Mouse (Mus musculus) heart, embryonic 15.5 days (tissue): Measurements from ENCODE around the gene Prph2. TPM values are rescaled to one million over a fixed set of nuclear protein-coding genes. Genes with fewer than 3 reads are reported as not detected.

Source experiments
- ATAC-seq: fragments of 200-750 bp; cut with Nextera tagmentation; replicated peaks from 2 replicates; pipeline ENCODE4 v1.8.0; 2017; ENCODE audit warnings: low read depth, moderate TSS enrichment; ENCODE audit not compliant: insufficient number of reproducible peaks, insufficient read depth, low FRiP score
- H3K27ac ChIP-seq: fragments of 300-500 bp; sonication (generic); 2 replicates; pipeline ENCODE4 v1.5.1; 2015; ENCODE audit warnings: mild to moderate bottlenecking, inconsistent platforms
- H3K27me3 ChIP-seq: fragments of 300-500 bp; sonication (generic); 2 replicates; pipeline ENCODE4 v1.6.1; 2015; ENCODE audit warnings: inconsistent platforms
- H3K36me3 ChIP-seq: fragments of 300-500 bp; sonication (generic); 2 replicates; pipeline ENCODE4 v1.6.1; 2015; ENCODE audit warnings: mild to moderate bottlenecking, inconsistent platforms
- H3K4me1 ChIP-seq: fragments of 300-500 bp; sonication (generic); replicated peaks from 2 replicates; pipeline ENCODE4 v1.6.1; 2015; ENCODE audit warnings: inconsistent platforms
- H3K4me2 ChIP-seq: fragments of 300-500 bp; sonication (generic); 2 replicates; pipeline ENCODE4 v1.6.1; 2015; ENCODE audit warnings: inconsistent platforms, mild to moderate bottlenecking, moderate library complexity
- H3K4me3 ChIP-seq: fragments of 300-500 bp; sonication (generic); 2 replicates; pipeline ENCODE4 v1.5.1; 2015; ENCODE audit warnings: mild to moderate bottlenecking, inconsistent platforms
- H3K9ac ChIP-seq: fragments of 300-500 bp; sonication (generic); 2 replicates; pipeline ENCODE4 v1.6.1; 2015; ENCODE audit warnings: mild to moderate bottlenecking, inconsistent platforms
- H3K9me3 ChIP-seq: fragments of 300-500 bp; sonication (generic); replicated peaks from 2 replicates; pipeline ENCODE4 v1.6.1; 2016; ENCODE audit warnings: inconsistent platforms
- WGBS: fragments of 180-500 bp; shearing (Covaris S2); methylation state at CpG from one replicate; pipeline ENCODE4 v1.1.7; 2015; ENCODE audit warnings: mixed read lengths; 5-methylcytosine and 5-hydroxymethylcytosine counted together
- polyA plus RNA-seq: library from polyadenylated mRNA; unstranded; fragments of >200 nt; fragmentation: Nextera tagmentation; extraction: Ambion mirVana; gene quantifications from 2 replicates; pipeline ENCODE4 v1.2.1, GENCODE M21; 2015

Gene Prph2
- polyA plus RNA-seq, 1 experiment from 2014 or later: not detected

DNA sequence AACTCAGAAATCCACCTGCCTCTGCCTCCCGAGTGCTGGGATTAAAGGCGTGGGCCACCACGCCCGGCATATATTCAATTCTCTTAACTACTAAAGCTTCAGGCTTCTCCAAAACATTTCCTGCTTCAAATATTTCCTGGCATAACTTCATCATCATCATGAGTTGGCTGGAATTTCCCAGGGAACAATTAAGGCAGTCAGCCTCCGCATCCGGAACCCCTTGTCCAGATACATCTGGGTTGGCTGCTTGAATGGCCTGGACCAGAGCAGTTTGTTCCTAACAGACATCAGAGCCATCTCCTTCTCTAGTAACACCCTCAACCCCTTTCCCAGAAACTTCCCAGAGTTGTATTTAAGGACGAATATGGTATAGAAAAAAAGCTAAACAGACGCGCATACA, 14.8 kb upstream of the Prph2 start:
- H3K9me3 ChIP-seq: no peaks in the 10 kb centered on the region
- 86% methylated on average over 9 of the region's 9 CpGs for WGBS

GRCm38 (mm10) chr17:46897221-46897950, 12.9 kb upstream of the Prph2 start:
- peaks cover 3% of the 10 kb centered on the region; the same call in 1 of the 2 replicates for H3K36me3 ChIP-seq
- no peak overlapping the region for H3K4me2 ChIP-seq
- WGBS: 41% methylated on average over 13 of the region's 13 CpGs
- H3K9me3 ChIP-seq: no peaks in the 10 kb centered on the region
- no peak overlapping the region for H3K27ac ChIP-seq
- peaks cover 13% of the 10 kb centered on the region for H3K4me1 ChIP-seq
- no peak for ATAC-seq
- H3K27me3 ChIP-seq: no peaks in the 10 kb centered on the region
- no peak overlapping the region for H3K4me3 ChIP-seq
- no peak overlapping the region for H3K9ac ChIP-seq

More for the DNA sequence above, 14.8 kb upstream of the Prph2 start:
- H3K4me2 ChIP-seq: no peak overlapping the region
- H3K4me1 ChIP-seq: peaks cover 26% of the 10 kb centered on the region
- H3K9ac ChIP-seq: no peak overlapping the region
- ATAC-seq: no peak
- H3K27ac ChIP-seq: no peak overlapping the region
- no peaks in the 10 kb centered on the region for H3K27me3 ChIP-seq
- peaks cover 3% of the 10 kb centered on the region; the same call in 1 of the 2 replicates for H3K36me3 ChIP-seq
- H3K4me3 ChIP-seq: no peak overlapping the region

GRCm38 (mm10) chr17:46900941-46901340, 9.3 kb upstream of the Prph2 start:
- no peak overlapping the region for H3K4me3 ChIP-seq
- 59% methylated on average over 2 of the region's 2 CpGs for WGBS

GRCm38 (mm10) chr17:46903876-46904490, 6.3 kb upstream of the Prph2 start:
- ATAC-seq: peak; percentile 69
- H3K9ac ChIP-seq: no peak overlapping the region
- H3K27me3 ChIP-seq: no peaks in the 10 kb centered on the region
- no peak overlapping the region for H3K4me3 ChIP-seq
- 23% methylated on average over 19 of the region's 19 CpGs for WGBS
- H3K27ac ChIP-seq: no peak overlapping the region
- H3K4me1 ChIP-seq: no peaks in the 10 kb centered on the region; the same call in 1 of the 2 replicates
- no peaks in the 10 kb centered on the region for H3K9me3 ChIP-seq
- no peak overlapping the region; the same call in 1 of the 2 replicates for H3K4me2 ChIP-seq
- no peaks in the 10 kb centered on the region for H3K36me3 ChIP-seq

More at GRCm38 (mm10) chr17:46900941-46901340, 9.3 kb upstream of the Prph2 start:
- H3K27me3 ChIP-seq: no peaks in the 10 kb centered on the region
- H3K9me3 ChIP-seq: no peaks in the 10 kb centered on the region
- no peaks in the 10 kb centered on the region for H3K36me3 ChIP-seq
- no peak overlapping the region for H3K9ac ChIP-seq
- ATAC-seq: no peak
- no peaks in the 10 kb centered on the region; the same call in 1 of the 2 replicates for H3K4me1 ChIP-seq
- H3K4me2 ChIP-seq: no peak overlapping the region
- H3K27ac ChIP-seq: no peak overlapping the region

GRCm38 (mm10) chr17:46912331-46912730, 2.1 kb downstream of the Prph2 start:
- no peak overlapping the region for H3K4me2 ChIP-seq
- no peak for ATAC-seq
- H3K9ac ChIP-seq: no peak overlapping the region
- no peak overlapping the region; the same call in 1 of the 2 replicates for H3K27ac ChIP-seq
- no peaks in the 10 kb centered on the region for H3K27me3 ChIP-seq
- peaks cover 10% of the 10 kb centered on the region for H3K4me1 ChIP-seq
- no peaks in the 10 kb centered on the region for H3K36me3 ChIP-seq
- H3K9me3 ChIP-seq: no peaks in the 10 kb centered on the region
- 18% methylated on average over 6 of the region's 6 CpGs for WGBS
- no peak overlapping the region for H3K4me3 ChIP-seq

DNA sequence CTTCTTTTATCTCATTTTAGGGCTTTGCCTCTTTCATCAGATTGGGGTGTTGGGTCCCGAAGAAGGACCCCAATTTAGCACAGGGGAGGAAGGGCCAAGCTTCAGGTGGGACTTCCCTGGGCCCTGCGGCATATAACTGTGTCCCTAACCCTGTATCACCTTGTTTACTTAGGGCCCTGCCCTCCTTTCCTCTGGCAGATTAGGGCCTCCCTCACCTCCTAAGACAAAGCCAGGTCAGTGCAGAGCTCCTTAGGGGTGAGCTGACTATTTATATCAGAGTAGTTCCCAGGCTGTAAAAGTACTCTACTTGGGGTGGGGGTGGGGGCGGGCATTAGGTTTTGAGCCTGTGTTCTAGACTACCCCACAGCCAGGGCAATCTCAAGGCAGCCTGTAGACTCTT, 4.9 kb downstream of the Prph2 start:
- no peak overlapping the region for H3K4me3 ChIP-seq
- no peak overlapping the region for H3K27ac ChIP-seq
- no peaks in the 10 kb centered on the region for H3K27me3 ChIP-seq
- H3K4me2 ChIP-seq: no peak overlapping the region
- peaks cover 10% of the 10 kb centered on the region for H3K4me1 ChIP-seq
- no peak for ATAC-seq
- no peak overlapping the region for H3K9ac ChIP-seq
- WGBS: 54% methylated on average over 3 of the region's 3 CpGs
- H3K9me3 ChIP-seq: no peaks in the 10 kb centered on the region
- H3K36me3 ChIP-seq: no peaks in the 10 kb centered on the region

- H3K27ac ChIP-seq: no peak overlapping the region
- WGBS: 28% methylated on average over 4 of the region's 4 CpGs
- no peaks in the 10 kb centered on the region for H3K9me3 ChIP-seq
- H3K4me1 ChIP-seq: no peaks in the 10 kb centered on the region
- H3K4me2 ChIP-seq: no peak overlapping the region
- H3K4me3 ChIP-seq: no peak overlapping the region
- ATAC-seq: no peak
- no peaks in the 10 kb centered on the region for H3K36me3 ChIP-seq
- no peaks in the 10 kb centered on the region for H3K27me3 ChIP-seq
- no peak overlapping the region for H3K9ac ChIP-seq
These were observed 8.7 kb downstream of the Prph2 start for GRCm38 (mm10) chr17:46918951-46919350.

DNA sequence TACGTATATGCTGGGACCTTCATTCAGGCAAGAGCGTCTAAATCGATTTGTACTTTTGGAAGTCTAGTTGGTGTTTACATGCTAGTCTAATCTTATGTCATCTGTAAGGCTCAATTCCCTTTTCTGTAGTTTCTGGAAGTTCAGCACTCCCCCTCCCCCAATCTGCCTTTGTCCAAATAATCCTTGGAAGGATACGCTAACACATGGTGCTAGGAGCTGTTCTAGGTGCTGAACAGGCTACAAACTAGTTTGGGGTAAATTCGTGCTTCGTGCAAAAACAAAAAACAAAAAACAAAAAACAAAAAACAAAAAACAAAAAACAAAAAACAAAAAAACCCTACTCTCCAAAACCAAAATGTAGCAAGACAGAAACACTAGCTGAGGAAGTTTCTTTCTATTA, 10.6 kb downstream of the Prph2 start:
- no peaks in the 10 kb centered on the region for H3K27me3 ChIP-seq
- H3K9me3 ChIP-seq: no peaks in the 10 kb centered on the region
- ATAC-seq: no peak
- WGBS: 60% methylated on average over 6 of the region's 6 CpGs
- H3K36me3 ChIP-seq: no peaks in the 10 kb centered on the region
- no peak overlapping the region for H3K27ac ChIP-seq
- no peak overlapping the region for H3K4me2 ChIP-seq
- H3K9ac ChIP-seq: no peak overlapping the region
- H3K4me3 ChIP-seq: no peak overlapping the region
- no peaks in the 10 kb centered on the region for H3K4me1 ChIP-seq

DNA sequence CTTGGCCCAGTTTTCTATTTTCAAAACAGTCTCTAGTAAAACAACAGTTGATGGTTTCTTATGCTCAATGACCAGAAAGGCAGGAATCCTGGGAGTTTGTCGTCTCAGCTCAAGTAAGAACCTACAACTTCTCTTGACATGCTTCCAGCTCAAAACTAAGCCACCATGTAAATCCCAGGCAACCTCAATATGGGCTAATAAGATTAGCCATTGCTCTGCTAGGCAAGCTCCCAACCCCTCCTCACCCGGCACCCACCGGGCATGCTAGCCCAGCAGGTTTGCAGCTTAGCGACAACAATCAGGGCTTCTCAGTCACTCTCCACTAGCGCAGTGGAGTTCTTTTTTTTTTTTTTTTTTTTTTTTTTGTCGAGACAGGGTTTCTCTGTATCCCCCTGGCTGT, 15.9 kb downstream of the Prph2 start:
- ATAC-seq: no peak

DNA sequence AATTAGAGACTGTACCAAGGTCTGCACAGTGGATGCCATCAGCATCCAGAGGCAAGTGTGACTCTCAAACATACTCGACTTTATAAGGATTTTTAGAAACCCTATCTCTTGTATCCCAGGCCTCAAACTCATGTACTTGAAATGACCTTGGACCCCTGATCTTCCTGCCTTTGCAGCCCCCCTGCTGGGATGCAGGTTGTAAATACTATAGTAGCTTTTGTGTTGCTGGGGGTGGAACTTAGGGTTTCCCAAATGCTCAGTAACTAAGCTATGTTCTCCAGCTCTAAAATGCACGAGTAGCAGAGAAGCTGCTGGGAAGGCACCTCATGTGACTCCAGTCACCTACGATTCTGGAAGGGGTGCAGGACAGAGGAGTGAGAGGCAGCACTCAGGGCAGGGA, 16.7 kb downstream of the Prph2 start:
- H3K9me3 ChIP-seq: no peaks in the 10 kb centered on the region
- no peaks in the 10 kb centered on the region for H3K27me3 ChIP-seq
- H3K27ac ChIP-seq: no peak overlapping the region
- H3K4me1 ChIP-seq: no peaks in the 10 kb centered on the region
- H3K36me3 ChIP-seq: peaks cover 29% of the 10 kb centered on the region
- no peak overlapping the region for H3K4me3 ChIP-seq
- H3K9ac ChIP-seq: no peak overlapping the region
- no peak for ATAC-seq
- H3K4me2 ChIP-seq: no peak overlapping the region
- 52% methylated on average over 3 of the region's 3 CpGs for WGBS

More for the DNA sequence above, 15.9 kb downstream of the Prph2 start:
- H3K36me3 ChIP-seq: peaks cover 23% of the 10 kb centered on the region
- H3K9ac ChIP-seq: no peak overlapping the region
- H3K4me3 ChIP-seq: no peak overlapping the region
- 53% methylated on average over 6 of the region's 6 CpGs for WGBS
- H3K27me3 ChIP-seq: no peaks in the 10 kb centered on the region
- H3K27ac ChIP-seq: no peak overlapping the region
- H3K4me1 ChIP-seq: no peaks in the 10 kb centered on the region
- H3K9me3 ChIP-seq: no peaks in the 10 kb centered on the region
- H3K4me2 ChIP-seq: no peak overlapping the region

DNA sequence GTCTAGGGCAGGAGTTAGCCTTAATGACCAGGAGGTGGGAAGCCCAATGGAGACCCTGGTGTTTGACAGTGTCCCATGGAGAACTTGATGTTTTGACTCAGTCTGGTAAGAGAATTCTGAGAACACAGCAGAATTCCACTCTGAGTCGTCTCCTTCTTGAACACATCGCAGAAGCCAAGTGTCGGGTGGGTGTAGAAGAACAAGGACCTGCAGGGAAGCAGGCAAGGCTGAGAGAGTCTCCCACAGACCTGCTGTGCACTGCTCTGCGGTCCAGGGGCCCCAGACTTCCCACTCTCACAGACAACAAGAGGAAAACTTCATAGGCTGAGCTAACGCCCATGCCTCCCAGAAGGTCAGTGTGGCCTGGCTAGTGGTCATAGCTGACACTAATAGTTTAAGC, 17.5 kb downstream of the Prph2 start:
- no peak overlapping the region for H3K9ac ChIP-seq
- H3K4me1 ChIP-seq: no peaks in the 10 kb centered on the region
- H3K9me3 ChIP-seq: no peaks in the 10 kb centered on the region
- no peak overlapping the region for H3K4me2 ChIP-seq
- ATAC-seq: no peak
- no peak overlapping the region for H3K27ac ChIP-seq
- WGBS: 86% methylated on average over 5 of the region's 5 CpGs
- H3K27me3 ChIP-seq: no peaks in the 10 kb centered on the region
- no peak overlapping the region for H3K4me3 ChIP-seq
- H3K36me3 ChIP-seq: peaks cover 37% of the 10 kb centered on the region

- H3K4me1 ChIP-seq: no peaks in the 10 kb centered on the region
- no peak overlapping the region for H3K4me2 ChIP-seq
- no peaks in the 10 kb centered on the region for H3K9me3 ChIP-seq
- ATAC-seq: no peak
- 85% methylated on average over 12 of the region's 12 CpGs for WGBS
- no peak overlapping the region for H3K9ac ChIP-seq
- no peaks in the 10 kb centered on the region for H3K27me3 ChIP-seq
- H3K4me3 ChIP-seq: no peak overlapping the region
- peaks cover 52% of the 10 kb centered on the region for H3K36me3 ChIP-seq
- no peak overlapping the region for H3K27ac ChIP-seq
These were observed 19.0 kb downstream of the Prph2 start for GRCm38 (mm10) chr17:46929277-46929676.
